Mouse (Mus musculus): ENCODE data around the gene 1110008L16Rik. TPM values are rescaled to one million over a fixed set of nuclear protein-coding genes. Genes with fewer than 3 reads are reported as not detected.

1110008L16Rik gene
- polyA plus RNA-seq, 1 experiment from 2014 or later = 13.9 TPM

DNA sequence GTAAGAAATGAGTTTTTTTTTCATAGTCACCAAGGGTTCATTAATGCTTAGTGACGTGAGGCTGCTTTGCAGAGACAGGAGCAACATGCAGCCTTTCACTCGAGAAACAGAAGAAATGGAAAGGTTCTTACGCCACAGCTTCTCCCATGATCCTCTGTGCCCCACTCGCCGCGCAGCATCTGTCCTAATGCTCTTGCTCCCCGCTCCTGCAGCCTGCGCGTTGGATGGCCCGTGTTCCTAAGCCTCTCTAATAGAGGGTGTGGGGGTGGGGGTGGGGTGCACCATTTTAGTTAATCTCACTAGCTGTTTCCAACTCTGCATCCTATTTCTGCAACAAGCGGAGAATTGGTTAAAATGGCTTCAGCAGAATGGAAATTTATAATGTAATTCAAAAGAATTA is 44.6 kb downstream of the 1110008L16Rik start:
- WGBS = 87% methylated on average over 11 of the region's 11 CpGs
- Histone ChIP-seq H3K27ac (peak overlapping the region; percentile 20; the same call in 1 of the 2 replicates), H3K9me3 (no peaks in the 10 kb centered on the region), H3K4me3 (no peak overlapping the region), H3K36me3 (no peaks in the 10 kb centered on the region), H3K9ac (no peak overlapping the region), H3K27me3 (no peaks in the 10 kb centered on the region), H3K4me2 (no peak overlapping the region), H3K4me1 (peaks cover 4% of the 10 kb centered on the region; the same call in 1 of the 2 replicates)
- no peak for ATAC-seq (ENCODE audit: borderline replicate concordance, extremely low read depth, low FRiP score, low TSS enrichment)

DNA sequence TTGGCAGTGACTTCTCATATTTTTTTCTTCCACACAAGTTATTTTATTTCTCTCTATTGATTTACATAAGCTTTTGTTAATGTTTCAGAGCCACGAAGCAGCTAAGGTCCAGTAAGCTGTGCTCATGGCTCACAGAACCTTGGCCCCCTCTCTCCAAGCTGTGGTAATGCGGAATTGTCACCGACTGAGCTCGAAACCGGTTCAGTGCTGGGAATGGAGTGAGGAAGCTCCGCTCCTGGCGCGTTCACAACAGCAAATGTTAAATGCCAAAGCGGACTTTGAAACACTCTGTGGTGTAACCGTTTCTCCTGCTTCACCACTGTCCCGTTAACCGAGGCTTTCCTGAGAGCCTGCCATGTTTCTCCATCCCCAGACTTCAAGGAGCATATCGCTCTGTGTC is 45.2 kb downstream of the 1110008L16Rik start:
- ATAC-seq (ENCODE audit: borderline replicate concordance, extremely low read depth, low FRiP score, low TSS enrichment) = no peak
- Histone ChIP-seq H3K4me1 (peaks cover 4% of the 10 kb centered on the region; the same call in 1 of the 2 replicates), H3K4me2 (no peak overlapping the region), H3K4me3 (no peak overlapping the region), H3K27me3 (no peaks in the 10 kb centered on the region), H3K9ac (no peak overlapping the region), H3K27ac (peak overlapping the region; percentile 20), H3K36me3 (no peaks in the 10 kb centered on the region), H3K9me3 (no peaks in the 10 kb centered on the region)
- 74% methylated on average over 13 of the region's 13 CpGs for WGBS

DNA sequence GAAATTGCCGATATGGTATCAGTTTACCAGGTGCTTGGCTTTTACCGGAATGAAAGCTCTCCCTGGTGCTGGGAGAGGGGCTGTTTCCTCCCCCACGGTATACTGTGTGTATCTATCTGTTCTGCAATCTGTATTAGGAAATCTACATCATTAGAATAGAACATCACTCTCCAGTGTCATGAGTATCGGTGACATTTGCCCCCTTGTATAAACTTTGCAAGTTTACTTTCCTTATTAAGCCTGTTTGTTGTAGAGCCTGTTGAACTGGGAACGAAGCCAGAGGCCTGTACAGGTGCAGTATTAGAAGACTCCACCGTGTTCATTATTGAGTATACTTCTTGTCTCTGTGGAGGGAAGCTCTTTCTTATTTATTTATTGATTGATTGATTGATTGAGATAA is 54.0 kb downstream of the 1110008L16Rik start:
- no peak overlapping the region for H3K4me3 ChIP-seq
- H3K36me3 ChIP-seq = no peaks in the 10 kb centered on the region
- H3K4me1 ChIP-seq = peaks cover 12% of the 10 kb centered on the region
- ATAC-seq (ENCODE audit: borderline replicate concordance, extremely low read depth, low FRiP score, low TSS enrichment) = peak; percentile 42; the same call in 1 of the 2 replicates
- H3K27me3 ChIP-seq = no peaks in the 10 kb centered on the region
- H3K27ac ChIP-seq = peak overlapping the region; percentile 35; the same call in 1 of the 2 replicates
- H3K9ac ChIP-seq = no peak overlapping the region
- peak overlapping the region; percentile 10; the same call in 1 of the 2 replicates for H3K4me2 ChIP-seq
- H3K9me3 ChIP-seq = no peaks in the 10 kb centered on the region
- 30% methylated on average over 6 of the region's 6 CpGs for WGBS

DNA sequence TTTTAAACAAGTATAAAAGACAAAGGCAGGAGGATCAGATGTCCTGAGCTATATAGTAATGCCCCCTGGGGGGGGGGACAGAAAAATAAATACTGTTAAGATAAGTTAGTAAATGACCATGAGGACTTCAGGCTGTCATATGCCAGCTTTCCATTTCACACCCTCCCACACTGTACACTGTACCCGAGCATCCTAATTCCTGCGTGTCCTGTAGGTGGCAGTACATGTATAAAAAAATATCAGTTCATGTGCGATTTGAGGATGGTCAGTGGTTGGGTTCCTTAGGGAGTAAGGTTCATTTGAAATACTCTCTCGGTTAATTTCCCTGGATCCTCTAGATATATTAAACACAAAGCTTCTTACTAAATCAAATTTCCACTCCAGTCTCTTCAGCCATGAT is 55.5 kb downstream of the 1110008L16Rik start:
- no peak overlapping the region for H3K4me3 ChIP-seq
- no peaks in the 10 kb centered on the region for H3K27me3 ChIP-seq
- H3K9ac ChIP-seq = no peak overlapping the region
- H3K27ac ChIP-seq = no peak overlapping the region
- peaks cover 12% of the 10 kb centered on the region for H3K4me1 ChIP-seq
- H3K4me2 ChIP-seq = no peak overlapping the region
- no peak; the same call in 1 of the 2 replicates for ATAC-seq (ENCODE audit: borderline replicate concordance, extremely low read depth, low FRiP score, low TSS enrichment)
- H3K36me3 ChIP-seq = no peaks in the 10 kb centered on the region
- no peaks in the 10 kb centered on the region for H3K9me3 ChIP-seq
- WGBS = 43% methylated on average over 4 of the region's 4 CpGs

DNA sequence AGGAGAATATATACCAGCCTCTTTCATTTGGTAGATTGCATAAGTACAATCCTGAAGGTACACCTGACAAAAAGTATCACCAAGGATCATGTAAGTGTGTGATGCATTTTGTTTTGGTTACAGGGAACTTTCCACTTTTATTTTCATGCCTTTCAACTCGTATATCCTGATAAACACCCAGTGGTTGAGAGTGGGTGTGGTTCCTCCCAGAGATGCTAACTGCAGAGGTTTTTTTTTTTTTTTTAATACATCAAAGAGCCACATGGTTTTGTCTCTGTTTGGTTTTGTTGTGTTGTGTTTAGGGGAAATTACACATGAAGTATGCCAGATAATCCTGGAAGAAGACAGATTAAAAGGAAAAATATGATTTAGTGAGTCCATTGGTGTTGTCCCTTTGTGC is 57.9 kb downstream of the 1110008L16Rik start:
- H3K36me3 ChIP-seq = no peaks in the 10 kb centered on the region
- H3K4me1 ChIP-seq = peaks cover 12% of the 10 kb centered on the region
- H3K4me3 ChIP-seq = no peak overlapping the region
- ATAC-seq (ENCODE audit: borderline replicate concordance, extremely low read depth, low FRiP score, low TSS enrichment) = no peak
- H3K27ac ChIP-seq = no peak overlapping the region
- H3K27me3 ChIP-seq = no peaks in the 10 kb centered on the region
- H3K9ac ChIP-seq = no peak overlapping the region
- no peaks in the 10 kb centered on the region for H3K9me3 ChIP-seq
- 39% methylated on average over 1 of the region's 1 CpGs for WGBS
- H3K4me2 ChIP-seq = no peak overlapping the region

DNA sequence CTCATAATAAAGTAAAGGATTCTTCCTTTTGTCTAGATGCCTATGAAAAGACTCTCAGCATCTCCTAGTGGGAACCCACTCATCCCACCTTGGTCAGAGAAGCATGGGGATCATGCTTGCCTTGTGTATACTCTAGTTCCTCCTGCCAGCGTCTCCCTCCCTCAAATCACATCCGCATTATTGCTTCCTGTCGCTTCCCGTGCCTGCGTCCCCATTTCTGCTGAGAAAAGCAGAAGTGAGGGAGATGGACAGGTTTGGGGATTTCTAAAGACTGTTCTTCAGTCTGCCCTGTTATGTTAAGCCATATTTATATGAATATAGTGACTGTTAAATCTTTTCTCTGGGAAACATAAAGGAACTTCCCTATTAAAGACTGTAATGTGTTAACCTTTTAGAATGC is 61.6 kb downstream of the 1110008L16Rik start:
- whole genome bisulfite sequencing = 65% methylated on average over 5 of the region's 5 CpGs
- no peak for ATAC-seq (ENCODE audit: borderline replicate concordance, extremely low read depth, low FRiP score, low TSS enrichment)
- no peaks in the 10 kb centered on the region for H3K36me3 ChIP-seq
- no peak overlapping the region for H3K4me2 ChIP-seq
- H3K4me3 ChIP-seq = no peak overlapping the region
- no peak overlapping the region for H3K9ac ChIP-seq
- H3K27me3 ChIP-seq = no peaks in the 10 kb centered on the region
- H3K9me3 ChIP-seq = no peaks in the 10 kb centered on the region
- H3K4me1 ChIP-seq = no peaks in the 10 kb centered on the region
- H3K27ac ChIP-seq = no peak overlapping the region

DNA sequence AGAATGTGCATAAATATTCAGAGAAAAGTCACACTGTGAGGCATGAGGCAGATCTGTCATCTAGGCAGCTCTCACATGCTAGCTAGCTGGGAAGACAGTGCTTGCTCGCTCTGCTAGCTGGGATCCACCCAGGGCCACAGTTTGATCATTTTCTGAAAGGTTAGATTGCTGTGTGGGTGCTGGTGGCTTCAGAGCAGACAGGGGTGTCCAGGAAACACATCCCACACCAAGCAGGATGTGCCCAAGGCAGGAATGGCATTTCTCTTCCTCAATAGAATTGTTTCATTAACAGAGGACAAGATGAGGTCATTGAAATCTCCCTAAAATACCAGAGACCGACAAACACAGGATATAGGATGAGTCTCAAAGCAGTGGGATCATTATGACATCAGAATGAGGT is 65.7 kb downstream of the 1110008L16Rik start:
- no peak for ATAC-seq (ENCODE audit: borderline replicate concordance, extremely low read depth, low FRiP score, low TSS enrichment)
- WGBS = 60% methylated on average over 2 of the region's 2 CpGs

DNA sequence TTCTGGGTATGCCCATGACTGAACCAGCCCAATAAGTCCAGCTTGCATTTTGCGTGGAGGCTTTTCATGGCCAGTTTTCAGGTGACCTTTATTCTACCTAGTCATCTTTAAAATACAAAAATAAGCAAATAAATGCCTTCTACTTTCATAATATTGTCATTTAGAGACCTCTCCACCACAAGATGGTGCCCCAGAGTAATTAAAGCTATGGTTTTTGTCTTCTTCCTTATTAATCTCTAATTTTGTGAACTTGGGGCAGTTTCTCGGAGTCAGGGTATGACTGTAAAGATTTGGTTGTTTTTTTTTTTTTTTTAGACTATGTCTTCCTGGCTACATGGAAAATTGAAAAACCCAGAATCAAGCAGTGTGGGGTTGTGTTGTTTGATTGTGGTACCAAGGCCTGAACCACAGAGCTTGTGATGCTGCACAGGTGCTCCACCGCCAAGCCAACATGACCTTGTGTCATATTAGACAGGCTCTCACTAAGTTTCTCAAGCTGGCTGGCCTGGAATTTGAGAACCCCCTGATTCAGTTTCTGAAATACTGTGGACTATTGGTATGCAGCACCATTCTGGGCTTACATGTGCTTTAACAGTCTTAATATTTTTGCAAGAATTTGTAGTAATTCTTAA is 73.2 kb downstream of the 1110008L16Rik start:
- no peak overlapping the region for H3K4me3 ChIP-seq
- WGBS = 78% methylated on average over 3 of the region's 3 CpGs
- no peaks in the 10 kb centered on the region for H3K27me3 ChIP-seq
- H3K9me3 ChIP-seq = no peaks in the 10 kb centered on the region
- no peak overlapping the region for H3K4me2 ChIP-seq
- H3K27ac ChIP-seq = no peak overlapping the region
- ATAC-seq (ENCODE audit: borderline replicate concordance, extremely low read depth, low FRiP score, low TSS enrichment) = no peak
- no peak overlapping the region for H3K9ac ChIP-seq
- no peaks in the 10 kb centered on the region for H3K4me1 ChIP-seq
- H3K36me3 ChIP-seq = no peaks in the 10 kb centered on the region

More for the DNA sequence above, 65.7 kb downstream of the 1110008L16Rik start:
- H3K27ac ChIP-seq = no peak overlapping the region
- no peaks in the 10 kb centered on the region for H3K9me3 ChIP-seq
- no peak overlapping the region for H3K4me2 ChIP-seq
- no peaks in the 10 kb centered on the region for H3K4me1 ChIP-seq
- H3K9ac ChIP-seq = no peak overlapping the region
- no peaks in the 10 kb centered on the region for H3K36me3 ChIP-seq
- H3K27me3 ChIP-seq = no peaks in the 10 kb centered on the region
- H3K4me3 ChIP-seq = no peak overlapping the region

DNA sequence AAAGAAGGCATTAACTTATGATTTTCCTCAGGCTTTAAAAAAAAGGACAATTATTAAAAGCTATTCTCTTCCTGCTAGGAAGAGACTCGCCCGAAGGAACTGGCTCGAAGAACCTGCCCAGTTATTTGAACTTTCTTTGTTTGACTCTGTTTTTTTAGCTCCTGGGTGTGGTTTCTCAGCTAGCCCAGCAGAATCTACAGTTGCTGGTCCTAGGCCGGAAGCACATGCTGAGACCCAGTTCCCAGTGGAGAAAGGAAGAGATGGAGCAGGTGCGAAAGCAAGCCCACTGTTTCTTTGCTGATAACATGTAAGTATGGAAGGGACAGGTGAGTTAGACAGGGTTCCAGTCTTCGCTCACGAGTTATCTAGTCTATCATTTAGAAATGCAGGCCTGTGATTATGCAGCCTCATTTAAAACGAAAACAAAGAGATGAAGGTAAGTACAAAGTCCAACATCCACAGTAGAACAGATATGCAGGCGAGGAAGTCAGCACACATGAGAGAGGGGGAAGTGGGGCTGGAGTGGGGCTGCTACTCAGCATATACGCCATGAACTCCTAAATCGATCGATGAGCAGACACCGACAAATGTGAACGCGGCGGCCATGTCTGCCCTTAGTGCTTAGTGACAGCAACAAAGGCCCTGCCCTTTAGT is 77.7 kb downstream of the 1110008L16Rik start:
- WGBS = 84% methylated on average over 16 of the region's 16 CpGs
- Histone ChIP-seq H3K4me3 (no peak overlapping the region), H3K4me1 (no peaks in the 10 kb centered on the region), H3K27me3 (no peaks in the 10 kb centered on the region), H3K36me3 (0 out of 2 replicates have a peak, but pooled peaks cover 4% of the 10 kb centered on the region), H3K9ac (no peak overlapping the region), H3K4me2 (no peak overlapping the region), H3K27ac (no peak overlapping the region), H3K9me3 (no peaks in the 10 kb centered on the region)
- ATAC-seq (ENCODE audit: borderline replicate concordance, extremely low read depth, low FRiP score, low TSS enrichment) = no peak

DNA sequence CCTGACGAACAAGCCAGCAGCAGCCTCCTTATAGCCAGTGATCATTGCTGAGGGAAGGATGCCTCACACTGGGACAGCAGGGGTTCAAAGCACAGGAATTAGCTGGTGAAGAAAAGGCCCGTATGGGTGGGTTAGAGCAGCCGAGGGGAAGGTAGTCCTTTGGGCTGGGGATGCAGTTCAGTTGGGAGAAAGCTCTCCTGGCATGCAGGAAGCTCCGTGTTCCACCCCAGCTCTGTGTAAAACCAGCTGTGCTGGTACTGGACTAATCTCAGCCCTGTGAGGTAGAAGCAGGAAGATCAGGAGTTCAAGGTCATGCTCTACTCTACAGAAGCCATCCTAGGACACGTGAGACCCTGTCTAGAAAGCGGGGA is 78.2 kb downstream of the 1110008L16Rik start:
- Histone ChIP-seq H3K4me1 (no peaks in the 10 kb centered on the region), H3K9me3 (no peaks in the 10 kb centered on the region)
- ATAC-seq (ENCODE audit: borderline replicate concordance, extremely low read depth, low FRiP score, low TSS enrichment) = no peak

DNA sequence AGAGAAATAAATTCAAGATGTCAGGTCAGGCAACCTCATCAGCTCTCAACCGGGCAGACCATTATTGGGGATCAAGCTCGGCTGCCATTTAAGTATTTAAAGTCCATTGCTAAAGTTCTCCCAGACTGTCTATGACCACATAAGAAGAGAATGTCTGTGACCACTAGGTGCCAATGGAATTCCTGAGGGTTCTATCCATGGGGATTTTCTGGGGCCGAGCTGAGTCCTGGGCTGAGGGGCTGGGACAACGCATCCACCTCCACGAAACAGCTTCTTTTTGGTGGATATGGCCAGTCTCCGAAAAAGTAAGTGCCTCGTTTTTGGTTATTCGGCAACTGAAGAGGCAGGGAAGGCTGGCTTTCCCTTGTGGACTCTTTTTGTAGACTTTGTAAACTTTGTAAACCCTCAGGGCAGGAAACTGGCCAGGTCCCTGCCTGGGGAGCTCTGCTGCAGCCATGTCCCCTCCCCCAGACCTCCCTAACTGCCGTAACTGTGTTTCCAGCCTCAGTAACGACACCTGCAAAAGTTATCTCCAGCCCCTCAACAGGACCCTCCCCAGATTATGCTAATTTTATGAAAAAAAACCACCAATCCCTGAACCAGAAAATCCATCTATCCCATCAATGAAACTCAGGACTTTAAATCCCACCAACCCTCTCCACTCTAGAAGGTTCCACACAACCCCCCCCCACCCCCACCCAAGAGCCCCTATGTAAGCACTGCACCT is 84.8 kb downstream of the 1110008L16Rik start, which contains the start of gene Psma6:
Gene Psma6, plus strand, starts transcription at position 200 of the 727 bp plus-strand sequence.
- H3K36me3 ChIP-seq = 0 out of 2 replicates have a peak, but pooled peaks cover 4% of the 10 kb centered on the region
- H3K4me2 ChIP-seq = no peak within 1 kb of the TSS
- H3K9ac ChIP-seq = no peak within 1 kb of the TSS
- H3K27ac ChIP-seq = 0 out of 2 replicates have a peak within 1 kb of the TSS, but pooled peaks have one; percentile 35
- no peaks in the 10 kb centered on the region for H3K27me3 ChIP-seq
- WGBS = 62% methylated on average over 10 of the region's 10 CpGs
- no peak within 1 kb of the TSS for H3K4me3 ChIP-seq
- no peaks in the 10 kb centered on the region for H3K9me3 ChIP-seq
- H3K4me1 ChIP-seq = peaks cover 10% of the 10 kb centered on the region; the same call in 1 of the 2 replicates
- ATAC-seq (ENCODE audit: borderline replicate concordance, extremely low read depth, low FRiP score, low TSS enrichment) = no peak

More for the DNA sequence above, 78.2 kb downstream of the 1110008L16Rik start:
- whole genome bisulfite sequencing = 68% methylated on average over 6 of the region's 6 CpGs
- Histone ChIP-seq H3K4me2 (no peak overlapping the region), H3K36me3 (0 out of 2 replicates have a peak, but pooled peaks cover 4% of the 10 kb centered on the region), H3K27me3 (no peaks in the 10 kb centered on the region), H3K27ac (no peak overlapping the region), H3K9ac (no peak overlapping the region), H3K4me3 (no peak overlapping the region)

DNA sequence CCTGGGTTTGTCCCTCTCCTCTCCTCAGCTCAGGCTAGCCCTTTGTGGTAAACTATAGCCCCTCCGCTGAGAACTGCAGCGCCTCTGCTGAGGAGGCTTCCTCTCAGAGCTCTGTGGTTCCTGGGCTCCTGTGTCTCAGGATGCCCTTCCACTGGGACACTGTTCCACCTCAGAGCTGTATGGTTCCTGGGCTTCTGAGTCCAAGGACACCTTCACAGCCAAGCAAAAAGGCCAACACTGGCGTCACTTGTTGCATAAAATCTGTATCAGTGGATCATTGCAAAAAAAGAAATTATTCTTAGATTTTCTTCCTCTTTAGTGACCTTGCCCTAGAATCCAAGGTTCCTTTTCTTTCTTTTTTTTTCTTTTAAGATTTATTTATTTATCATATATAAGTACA is 85.4 kb downstream of the 1110008L16Rik start:
- H3K4me3 ChIP-seq = no peak overlapping the region
- peaks cover 15% of the 10 kb centered on the region; the same call in 1 of the 2 replicates for H3K4me1 ChIP-seq
- no peaks in the 10 kb centered on the region for H3K36me3 ChIP-seq
- no peaks in the 10 kb centered on the region for H3K9me3 ChIP-seq
- H3K27ac ChIP-seq = no peak overlapping the region
- no peak for ATAC-seq (ENCODE audit: borderline replicate concordance, extremely low read depth, low FRiP score, low TSS enrichment)
- 90% methylated on average over 3 of the region's 3 CpGs for WGBS
- no peak overlapping the region for H3K4me2 ChIP-seq
- H3K9ac ChIP-seq = no peak overlapping the region
- no peaks in the 10 kb centered on the region for H3K27me3 ChIP-seq

All from lung, embryonic 15.5 days (tissue).